Mouse (Mus musculus): ENCODE results near the gene Muc3.
"Not testable (repeated sequence)": the region's sequence is repeated elsewhere in the genome, so short reads cannot be mapped to it uniquely, and the experiment has no call there.

DNA sequence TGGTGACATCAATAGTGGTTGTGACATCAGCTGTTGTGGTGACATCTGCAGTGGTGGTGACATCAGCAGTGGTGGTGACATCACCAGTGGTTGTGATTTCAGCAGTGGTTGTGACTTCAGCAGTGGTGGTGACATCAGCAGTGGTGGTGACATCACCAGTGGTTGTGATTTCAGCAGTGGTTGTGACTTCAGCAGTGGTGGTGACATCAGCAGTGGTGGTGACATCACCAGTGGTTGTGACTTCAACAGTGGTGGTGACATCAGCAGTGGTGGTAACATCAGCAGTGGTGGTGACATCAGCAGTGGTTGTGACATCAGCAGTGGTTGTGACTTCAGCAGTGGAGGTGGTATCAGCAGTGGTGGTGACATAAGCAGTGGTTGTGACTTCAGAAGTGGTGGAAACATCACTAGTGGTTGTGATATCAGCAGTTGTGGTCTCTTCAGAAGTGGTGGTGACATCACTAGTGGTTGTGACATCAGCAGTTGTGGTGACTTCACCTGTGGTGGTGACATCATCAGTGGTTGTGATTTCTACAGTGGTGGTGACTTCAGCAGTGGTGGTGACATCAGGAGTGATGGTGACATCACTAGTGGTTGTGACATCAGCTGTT is at the start of gene Muc3:
- not testable (repeated sequence) for TF ChIP-seq MAX (IDR thresholded peaks at IDR 0.05); USF1 (IDR thresholded peaks at IDR 0.05; ENCODE audit: low read depth); MYOD1 (IDR thresholded peaks at IDR 0.05; ENCODE audit: control insufficient read depth, insufficient read length, low read depth); CTCF (IDR thresholded peaks at IDR 0.05; ENCODE audit: control insufficient read depth, insufficient read depth, insufficient read length)
